Mouse (Mus musculus) small intestine, adult 2 months (tissue): Measurements from ENCODE around the gene Rcor1. TPM values are rescaled to one million over a fixed set of nuclear protein-coding genes. Genes with fewer than 3 reads are reported as not detected.
A peak's percentile ranks its signal among the peaks of the same experiment; 100 is the strongest.

Source experiments
- H3K27ac ChIP-seq: fragments of 200-500 bp; 2 replicates; pipeline ENCODE4 v1.5.1; 2012; ENCODE audit warnings: low read depth, low read length, control low read depth, inconsistent platforms; ENCODE audit not compliant: insufficient read depth
- H3K27me3 ChIP-seq: fragments of 200-500 bp; 2 replicates; pipeline ENCODE4 v1.6.1; 2012; ENCODE audit warnings: mild to moderate bottlenecking, moderate library complexity, low read length, inconsistent platforms; ENCODE audit not compliant: control insufficient read depth, insufficient read depth
- H3K36me3 ChIP-seq: fragments of 200-500 bp; 2 replicates; pipeline ENCODE4 v1.6.1; 2012; ENCODE audit warnings: mild to moderate bottlenecking, low read length, control low read depth, inconsistent platforms; ENCODE audit not compliant: control insufficient read depth, insufficient read depth
- H3K4me1 ChIP-seq: fragments of 200-500 bp; 2 replicates; pipeline ENCODE4 v1.6.1; 2012; ENCODE audit warnings: low read length, inconsistent platforms, mixed read lengths; ENCODE audit not compliant: control insufficient read depth, insufficient read depth, insufficient read length
- H3K4me3 ChIP-seq: fragments of 200-500 bp; 2 replicates; pipeline ENCODE4 v1.5.1; 2012; ENCODE audit warnings: low read depth, mild to moderate bottlenecking, control low read depth, inconsistent platforms, low read length, moderate library complexity
- CTCF ChIP-seq: fragments of 200-500 bp; IDR thresholded peaks from 2 replicates; pipeline ENCODE4 v1.5.1; 2012; ENCODE audit warnings: low read depth, mild to moderate bottlenecking, control low read depth, inconsistent platforms, low read length, moderate library complexity, mixed read lengths; ENCODE audit not compliant: insufficient replicate concordance, insufficient read length; ENCODE audit errors: extremely low read depth
- POLR2A ChIP-seq: fragments of 200-500 bp; IDR thresholded peaks from 2 replicates; pipeline ENCODE4 v1.6.1; 2012; ENCODE audit warnings: low read depth, mild to moderate bottlenecking, control low read depth, inconsistent platforms, low read length, moderate library complexity
- WGBS: fragments of 180-500 bp; shearing (Covaris S2); methylation state at CpG from one replicate; pipeline ENCODE4 v1.1.7; 2018; 5-methylcytosine and 5-hydroxymethylcytosine counted together
- polyA plus RNA-seq: library from polyadenylated mRNA; depleted of rRNA; stranded (reverse); fragments of >200 nt; gene quantifications from 2 replicates; pipeline ENCODE4 v1.2.3, GENCODE M21; 2012

The Rcor1 gene
- polyA plus RNA-seq, 1 experiment = 6.5 TPM

GRCm38 (mm10) chr12:111037241-111038180 is 1.6 kb upstream of the Rcor1 start:
- H3K27ac ChIP-seq = 0 out of 2 replicates have a peak overlapping the region, but pooled peaks have one; percentile 1
- no peaks in the 10 kb centered on the region for H3K36me3 ChIP-seq
- 53% methylated on average over 18 of the region's 18 CpGs for WGBS
- no peaks in the 10 kb centered on the region for H3K27me3 ChIP-seq
- peak overlapping the region; percentile 87; the same call in 1 of the 2 replicates for H3K4me3 ChIP-seq
- no peak for TF ChIP-seq CTCF
- no peak for TF ChIP-seq POLR2A
- peaks cover 6% of the 10 kb centered on the region for H3K4me1 ChIP-seq

- WGBS = under 1% methylated on average over 54 of the region's 54 CpGs
- Histone ChIP-seq H3K4me3 (peak overlapping the region; percentile 87), H3K27me3 (no peaks in the 10 kb centered on the region), H3K27ac (peak overlapping the region; percentile 76), H3K4me1 (peaks cover 6% of the 10 kb centered on the region), H3K36me3 (no peaks in the 10 kb centered on the region)
- TF ChIP-seq CTCF = no peak
- TF ChIP-seq POLR2A = peak; percentile 12
These were observed 748 bp upstream of the Rcor1 start for GRCm38 (mm10) chr12:111038231-111038975.

- Histone ChIP-seq H3K4me1 (peaks cover 4% of the 10 kb centered on the region), H3K36me3 (peaks cover 3% of the 10 kb centered on the region; the same call in 1 of the 2 replicates), H3K4me3 (peak overlapping the region; percentile 81), H3K27me3 (no peaks in the 10 kb centered on the region), H3K27ac (no peak overlapping the region; the same call in 1 of the 2 replicates)
- TF ChIP-seq CTCF (no peak), POLR2A (no peak)
- WGBS = under 1% methylated on average over 65 of the region's 65 CpGs
These were observed 800 bp downstream of the Rcor1 start for GRCm38 (mm10) chr12:111039771-111040530.

GRCm38 (mm10) chr12:111040531-111040860 is 1.3 kb downstream of the Rcor1 start:
- TF ChIP-seq POLR2A = no peak
- no peak for TF ChIP-seq CTCF
- no peaks in the 10 kb centered on the region for H3K27me3 ChIP-seq
- 0% methylated on average over 3 of the region's 3 CpGs for WGBS
- H3K4me3 ChIP-seq = peak overlapping the region; percentile 81
- no peaks in the 10 kb centered on the region; the same call in none of the 2 replicates for H3K4me1 ChIP-seq
- peaks cover 3% of the 10 kb centered on the region; the same call in 1 of the 2 replicates for H3K36me3 ChIP-seq
- no peak overlapping the region for H3K27ac ChIP-seq

GRCm38 (mm10) chr12:111041196-111041595 is 2.0 kb downstream of the Rcor1 start:
- no peaks in the 10 kb centered on the region for H3K27me3 ChIP-seq
- no peak overlapping the region for H3K27ac ChIP-seq
- TF ChIP-seq CTCF = no peak
- TF ChIP-seq POLR2A = no peak
- H3K4me3 ChIP-seq = no peak overlapping the region
- no peaks in the 10 kb centered on the region; the same call in 1 of the 2 replicates for H3K4me1 ChIP-seq
- H3K36me3 ChIP-seq = peaks cover 5% of the 10 kb centered on the region; the same call in 1 of the 2 replicates
- 24% methylated on average over 4 of the region's 4 CpGs for WGBS

- H3K4me3 ChIP-seq = no peak overlapping the region
- WGBS = 74% methylated on average over 1 of the region's 1 CpGs
- TF ChIP-seq CTCF (no peak), POLR2A (no peak)
- H3K36me3 ChIP-seq = peaks cover 7% of the 10 kb centered on the region; the same call in 1 of the 2 replicates
- H3K4me1 ChIP-seq = peaks cover 2% of the 10 kb centered on the region
- no peak overlapping the region for H3K27ac ChIP-seq
- no peaks in the 10 kb centered on the region for H3K27me3 ChIP-seq
These were observed 3.2 kb downstream of the Rcor1 start for GRCm38 (mm10) chr12:111042365-111042764.
